Mouse (Mus musculus): ENCODE data around the gene Syvn1. TPM values are rescaled to one million over a fixed set of nuclear protein-coding genes. Genes with fewer than 3 reads are reported as not detected.

Gene Syvn1
- total and polyA plus RNA-seq, 2 experiments = 7.6 to 64.7 TPM

DNA sequence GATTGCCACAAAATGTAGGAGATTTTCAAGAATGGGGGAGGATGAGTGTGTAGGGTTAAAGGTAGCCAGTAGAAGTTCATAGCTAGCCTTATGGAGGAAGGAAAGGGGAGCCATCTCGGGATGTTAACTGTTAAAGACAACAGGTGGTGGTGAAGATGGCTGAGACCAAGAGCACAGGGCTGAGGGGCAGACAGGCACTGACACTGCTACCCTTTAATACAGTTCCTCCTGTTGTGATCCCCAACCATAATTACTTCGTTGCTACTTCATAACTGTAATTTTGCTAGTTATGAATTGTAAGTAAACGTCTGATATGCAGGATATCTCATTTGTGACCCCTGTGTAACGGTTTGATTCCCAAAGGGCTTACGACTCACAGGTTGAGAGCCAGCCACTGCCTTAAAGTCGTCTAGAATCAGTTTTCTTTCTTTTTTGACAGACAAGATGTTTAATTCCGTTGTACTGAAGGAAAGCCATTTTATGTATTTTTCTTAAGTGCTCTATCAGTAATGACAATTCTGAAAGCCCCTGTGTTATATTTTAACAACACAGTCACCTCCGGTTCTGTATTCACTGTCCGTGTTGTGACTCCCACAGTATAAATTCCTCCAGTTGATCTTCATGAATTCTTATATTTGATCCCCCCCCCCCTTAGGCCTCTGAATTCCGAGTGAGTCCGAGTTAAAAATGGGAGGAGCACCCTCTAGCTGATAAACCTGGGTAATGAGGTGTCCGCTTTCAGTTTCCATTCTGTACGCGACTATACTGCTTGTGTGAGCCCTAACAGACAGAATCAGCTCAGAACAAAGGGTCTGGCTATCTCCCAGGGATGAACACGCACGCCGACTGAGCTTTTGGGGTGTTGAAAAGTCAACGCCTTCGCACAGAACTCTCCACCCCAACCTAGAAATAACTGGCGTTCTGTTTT, 746 bp upstream of the Syvn1 start:
- Histone ChIP-seq H3K9ac (ENCODE audit: low read depth, low read length) (peak overlapping the region; percentile 91), H3K4me1 (ENCODE audit: control insufficient read depth, insufficient read depth, low read length) (peaks cover 30% of the 10 kb centered on the region), H3K4me3 (ENCODE audit: insufficient read depth, low read depth, low read length) (peak overlapping the region; percentile 69), H3K27me3 (ENCODE audit: control insufficient read depth, insufficient read depth, low read length) (no peaks in the 10 kb centered on the region), H3K36me3 (ENCODE audit: control insufficient read depth, insufficient read depth, low read length) (peaks cover 18% of the 10 kb centered on the region; the same call in 1 of the 2 replicates), H3K79me2 (ENCODE audit: control insufficient read depth, insufficient read depth, low read length) (peaks cover 25% of the 10 kb centered on the region; the same call in 1 of the 2 replicates), H3K27ac (replicated peaks; ENCODE audit: insufficient read depth, low read depth, low read length) (peak overlapping the region; percentile 100)
- TF ChIP-seq POLR2A (IDR thresholded peaks at IDR 0.05; ENCODE audit: extremely low read depth, insufficient read depth, low read length) (no peak), CTCF (IDR thresholded peaks at IDR 0.05; ENCODE audit: low read depth, low read length) (peak; percentile 3; the same call in 1 of the 2 replicates)
- DNase-seq (ENCODE audit: extremely low read depth, low read depth, low spot score) = peak; percentile 71
- 5% methylated on average over 20 of the region's 20 CpGs for WGBS

DNA sequence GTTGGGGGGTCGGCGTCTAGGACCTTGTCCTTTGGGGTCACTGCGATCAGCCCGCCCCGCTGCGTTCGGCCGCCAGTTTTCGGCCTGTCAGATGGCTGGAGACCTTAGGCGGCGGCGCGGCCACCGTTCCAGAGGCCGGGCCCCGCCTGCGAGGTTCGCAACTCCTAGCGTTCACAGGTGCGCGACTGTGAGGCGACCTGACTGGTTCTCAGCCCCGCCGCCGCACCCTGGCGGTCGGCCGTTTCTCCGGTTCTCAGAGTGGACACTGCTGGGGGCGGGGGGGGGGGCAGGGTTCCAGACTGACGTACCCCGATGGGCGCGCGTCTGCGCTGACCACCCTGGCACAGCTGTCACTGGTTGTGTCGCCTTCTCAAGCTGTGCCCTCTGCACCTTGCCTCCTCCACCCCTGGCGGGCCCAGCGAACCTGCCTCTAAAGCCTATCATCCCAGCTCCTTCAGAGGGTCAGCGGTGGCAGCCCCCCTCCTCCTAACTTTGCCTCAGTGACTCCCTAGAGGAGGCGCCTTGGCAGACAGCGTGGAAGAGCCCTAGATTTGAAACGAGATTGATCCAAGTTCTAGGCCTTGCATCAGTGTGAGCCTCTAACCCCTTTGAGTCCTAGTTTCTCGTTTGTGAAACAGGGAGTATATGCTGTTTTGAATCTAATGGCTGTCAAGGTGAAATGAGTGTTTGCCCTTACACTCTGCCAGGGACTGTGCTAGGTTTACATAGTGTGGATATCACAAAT, 950 bp downstream of the Syvn1 start:
- Histone ChIP-seq H3K79me2 (ENCODE audit: control insufficient read depth, insufficient read depth, low read length) (peaks cover 25% of the 10 kb centered on the region; the same call in 1 of the 2 replicates), H3K4me1 (ENCODE audit: control insufficient read depth, insufficient read depth, low read length) (peaks cover 22% of the 10 kb centered on the region), H3K4me3 (ENCODE audit: insufficient read depth, low read depth, low read length) (peak overlapping the region; percentile 69), H3K27ac (replicated peaks; ENCODE audit: insufficient read depth, low read depth, low read length) (peak overlapping the region; percentile 88), H3K27me3 (ENCODE audit: control insufficient read depth, insufficient read depth, low read length) (no peaks in the 10 kb centered on the region), H3K36me3 (ENCODE audit: control insufficient read depth, insufficient read depth, low read length) (peaks cover 27% of the 10 kb centered on the region), H3K9ac (ENCODE audit: low read depth, low read length) (peak overlapping the region; percentile 78)
- no peak for DNase-seq (ENCODE audit: extremely low read depth, low read depth, low spot score)
- 1% methylated on average over 42 of the region's 44 CpGs for WGBS
- TF ChIP-seq POLR2A (IDR thresholded peaks at IDR 0.05; ENCODE audit: extremely low read depth, insufficient read depth, low read length) = no peak
- TF ChIP-seq CTCF (IDR thresholded peaks at IDR 0.05; ENCODE audit: low read depth, low read length) = no peak

DNA sequence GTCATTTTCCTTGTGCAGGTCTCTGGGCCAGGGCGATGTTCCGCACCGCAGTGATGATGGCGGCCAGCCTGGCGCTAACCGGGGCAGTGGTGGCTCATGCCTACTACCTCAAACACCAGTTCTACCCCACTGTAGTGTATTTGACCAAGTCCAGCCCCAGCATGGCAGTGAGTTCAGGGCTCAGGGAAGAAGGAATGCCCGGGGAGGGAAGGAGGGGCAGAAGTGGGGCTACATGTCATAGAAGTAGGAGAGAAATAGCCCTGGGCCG, 1.5 kb downstream of the Syvn1 start:
- H3K9ac ChIP-seq (ENCODE audit: low read depth, low read length) = peak overlapping the region; percentile 78
- H3K79me2 ChIP-seq (ENCODE audit: control insufficient read depth, insufficient read depth, low read length) = peaks cover 25% of the 10 kb centered on the region; the same call in 1 of the 2 replicates
- no peak for DNase-seq (ENCODE audit: extremely low read depth, low read depth, low spot score)
- peak overlapping the region; percentile 69 for H3K4me3 ChIP-seq (ENCODE audit: insufficient read depth, low read depth, low read length)
- peaks cover 22% of the 10 kb centered on the region for H3K4me1 ChIP-seq (ENCODE audit: control insufficient read depth, insufficient read depth, low read length)
- H3K27ac ChIP-seq (replicated peaks; ENCODE audit: insufficient read depth, low read depth, low read length) = peak overlapping the region; percentile 88; the same call in 1 of the 2 replicates
- H3K27me3 ChIP-seq (ENCODE audit: control insufficient read depth, insufficient read depth, low read length) = no peaks in the 10 kb centered on the region
- WGBS = 52% methylated on average over 8 of the region's 8 CpGs
- no peak for TF ChIP-seq CTCF (IDR thresholded peaks at IDR 0.05; ENCODE audit: low read depth, low read length)
- TF ChIP-seq POLR2A (IDR thresholded peaks at IDR 0.05; ENCODE audit: extremely low read depth, insufficient read depth, low read length) = no peak
- H3K36me3 ChIP-seq (ENCODE audit: control insufficient read depth, insufficient read depth, low read length) = peaks cover 32% of the 10 kb centered on the region

DNA sequence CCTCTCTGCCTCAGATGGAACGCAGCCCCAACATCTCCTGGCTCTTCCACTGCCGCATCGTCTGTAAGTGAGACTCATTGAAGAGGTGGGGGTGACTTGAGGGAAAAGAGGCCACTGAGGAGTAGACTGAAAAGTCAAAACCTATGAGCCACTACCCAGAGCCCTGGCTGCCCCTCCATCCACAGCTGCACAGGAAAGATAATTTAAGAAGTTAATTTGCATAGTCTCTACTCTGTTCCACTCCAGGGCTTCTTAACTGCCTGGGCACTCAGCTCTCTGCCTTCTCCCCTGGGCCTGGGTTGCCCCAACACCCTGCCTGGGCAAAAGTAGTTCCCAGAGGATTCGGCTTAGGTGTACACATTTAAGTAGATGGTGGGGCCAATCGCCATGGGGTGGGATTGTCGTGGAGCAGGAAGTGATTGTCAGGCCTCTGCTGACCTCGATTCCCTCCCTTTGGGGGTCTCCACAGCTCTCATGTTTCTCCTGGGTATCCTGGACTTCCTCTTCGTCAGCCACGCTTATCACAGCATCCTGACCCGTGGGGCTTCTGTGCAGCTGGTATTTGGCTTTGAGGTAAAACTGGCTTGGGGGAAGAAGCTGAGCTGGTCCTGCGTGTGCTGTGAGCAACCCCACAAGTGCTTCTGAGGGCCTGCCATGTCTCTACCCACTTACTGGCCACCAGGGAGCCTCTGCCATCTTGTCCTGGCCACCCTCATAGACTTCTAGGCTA, 2.5 kb downstream of the Syvn1 start:
- no peaks in the 10 kb centered on the region for H3K27me3 ChIP-seq (ENCODE audit: control insufficient read depth, insufficient read depth, low read length)
- H3K9ac ChIP-seq (ENCODE audit: low read depth, low read length) = no peak overlapping the region
- H3K27ac ChIP-seq (replicated peaks; ENCODE audit: insufficient read depth, low read depth, low read length) = no peak overlapping the region
- H3K36me3 ChIP-seq (ENCODE audit: control insufficient read depth, insufficient read depth, low read length) = peaks cover 40% of the 10 kb centered on the region
- DNase-seq (ENCODE audit: extremely low read depth, low read depth, low spot score) = no peak
- 79% methylated on average over 11 of the region's 11 CpGs for WGBS
- peaks cover 25% of the 10 kb centered on the region; the same call in 1 of the 2 replicates for H3K79me2 ChIP-seq (ENCODE audit: control insufficient read depth, insufficient read depth, low read length)
- TF ChIP-seq CTCF (IDR thresholded peaks at IDR 0.05; ENCODE audit: low read depth, low read length) (no peak), POLR2A (IDR thresholded peaks at IDR 0.05; ENCODE audit: extremely low read depth, insufficient read depth, low read length) (no peak)
- H3K4me1 ChIP-seq (ENCODE audit: control insufficient read depth, insufficient read depth, low read length) = peaks cover 22% of the 10 kb centered on the region
- no peak overlapping the region for H3K4me3 ChIP-seq (ENCODE audit: insufficient read depth, low read depth, low read length)

DNA sequence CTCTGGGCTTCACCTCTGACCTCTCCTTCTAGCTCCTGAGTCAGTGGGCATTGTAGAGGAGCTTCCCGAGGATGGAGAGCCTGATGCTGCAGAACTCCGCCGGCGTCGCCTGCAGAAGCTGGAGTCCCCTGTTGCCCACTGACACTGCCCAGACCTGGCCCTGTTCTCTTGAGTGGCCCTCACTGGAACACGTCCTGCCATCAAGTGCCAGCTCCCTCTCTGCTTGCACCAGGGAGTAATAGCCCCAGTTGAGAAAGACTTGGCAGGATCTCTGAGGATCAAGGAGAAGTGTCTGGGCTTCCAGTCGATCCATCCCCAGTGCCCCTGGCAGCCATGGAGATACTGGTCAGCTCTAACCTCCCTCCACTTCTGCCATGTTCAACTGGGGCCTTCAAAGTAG, 6.1 kb downstream of the Syvn1 start:
- DNase-seq (ENCODE audit: extremely low read depth, low read depth, low spot score) = no peak
- peaks cover 23% of the 10 kb centered on the region for H3K4me1 ChIP-seq (ENCODE audit: control insufficient read depth, insufficient read depth, low read length)
- no peak overlapping the region for H3K4me3 ChIP-seq (ENCODE audit: insufficient read depth, low read depth, low read length)
- TF ChIP-seq CTCF (IDR thresholded peaks at IDR 0.05; ENCODE audit: low read depth, low read length) (no peak), POLR2A (IDR thresholded peaks at IDR 0.05; ENCODE audit: extremely low read depth, insufficient read depth, low read length) (no peak)
- H3K9ac ChIP-seq (ENCODE audit: low read depth, low read length) = no peak overlapping the region
- H3K27me3 ChIP-seq (ENCODE audit: control insufficient read depth, insufficient read depth, low read length) = no peaks in the 10 kb centered on the region
- H3K36me3 ChIP-seq (ENCODE audit: control insufficient read depth, insufficient read depth, low read length) = peaks cover 52% of the 10 kb centered on the region
- WGBS = 72% methylated on average over 7 of the region's 7 CpGs
- peaks cover 18% of the 10 kb centered on the region; the same call in 1 of the 2 replicates for H3K79me2 ChIP-seq (ENCODE audit: control insufficient read depth, insufficient read depth, low read length)
- H3K27ac ChIP-seq (replicated peaks; ENCODE audit: insufficient read depth, low read depth, low read length) = no peak overlapping the region

Data from liver, adult 2 months (tissue).